Mouse (Mus musculus) ES-Bruce4 (cell line): ENCODE data around the gene Glipr1l2.
A peak's percentile ranks its signal among the peaks of the same experiment; 100 is the strongest.
"Not testable (repeated sequence)": the region's sequence is repeated elsewhere in the genome, so short reads cannot be mapped to it uniquely, and the experiment has no call there.

ENCODE experiments used
- CTCF ChIP-seq: IDR thresholded peaks from one replicate; pipeline ENCODE4 v1.8.1; 2011; ENCODE audit warnings: low read depth, low read length
- POLR2A ChIP-seq: IDR thresholded peaks from one replicate; pipeline ENCODE4 v1.8.1; 2011; ENCODE audit warnings: low read length; ENCODE audit not compliant: insufficient read depth

DNA sequence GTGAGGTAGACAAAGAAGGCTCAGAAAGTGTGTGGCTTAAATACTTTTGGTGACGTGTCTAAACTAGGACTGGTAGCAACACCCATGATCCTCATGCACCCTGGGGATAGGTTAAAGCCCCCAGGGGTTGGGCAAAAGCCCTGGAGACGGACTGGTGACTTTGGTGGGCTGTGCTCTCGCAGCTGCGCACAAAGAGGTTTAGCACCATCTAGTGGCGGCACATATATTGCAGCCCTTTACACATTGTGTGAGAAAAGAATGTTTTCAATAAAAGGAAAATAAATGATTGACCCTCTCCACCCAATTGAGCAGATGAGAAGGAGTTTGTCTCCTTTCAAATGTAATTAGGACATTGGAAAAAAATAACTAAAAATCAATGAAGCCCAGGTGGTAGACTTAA lies 22.6 kb downstream of the Glipr1l2 start:
- peak; percentile 61 for TF ChIP-seq CTCF
- TF ChIP-seq POLR2A, result not testable (repeated sequence)
